Mouse (Mus musculus): ENCODE measurements around the gene Scimp. TPM values are rescaled to one million over a fixed set of nuclear protein-coding genes. Genes with fewer than 3 reads are reported as not detected.

Scimp gene
- polyA plus RNA-seq, 1 experiment, result 3.8 TPM

DNA sequence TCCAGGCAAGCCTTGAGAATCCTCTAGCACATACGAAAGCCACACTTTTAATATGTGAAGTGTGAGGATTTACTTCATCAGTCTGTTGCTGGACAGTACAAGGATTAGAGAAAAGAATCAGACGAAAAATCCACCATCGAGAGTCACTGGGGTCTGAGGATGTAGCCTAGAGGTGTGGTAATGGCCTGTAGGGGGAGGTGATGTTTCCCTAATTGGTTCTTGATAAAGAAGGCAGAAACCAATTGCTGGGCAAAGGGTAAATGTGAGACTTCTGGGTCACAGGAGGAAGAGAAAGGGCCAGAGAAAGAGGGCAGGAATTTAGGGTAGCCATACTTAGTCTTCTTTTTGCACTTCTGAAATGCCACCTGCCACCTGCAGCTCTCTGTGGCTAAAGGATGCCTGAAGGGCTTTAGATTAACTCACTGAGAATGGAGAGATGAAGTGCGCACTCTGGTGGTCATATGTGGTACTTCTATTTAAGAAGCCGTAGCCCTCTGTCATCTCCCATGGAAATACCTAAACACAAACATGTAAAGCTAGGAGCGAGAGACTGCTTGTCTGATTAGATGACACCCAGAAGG, 3.2 kb upstream of the Scimp start:
- DNase-seq (ENCODE audit: low read depth, low spot score), result no peak
- WGBS, result 21% methylated on average over 6 of the region's 6 CpGs

DNA sequence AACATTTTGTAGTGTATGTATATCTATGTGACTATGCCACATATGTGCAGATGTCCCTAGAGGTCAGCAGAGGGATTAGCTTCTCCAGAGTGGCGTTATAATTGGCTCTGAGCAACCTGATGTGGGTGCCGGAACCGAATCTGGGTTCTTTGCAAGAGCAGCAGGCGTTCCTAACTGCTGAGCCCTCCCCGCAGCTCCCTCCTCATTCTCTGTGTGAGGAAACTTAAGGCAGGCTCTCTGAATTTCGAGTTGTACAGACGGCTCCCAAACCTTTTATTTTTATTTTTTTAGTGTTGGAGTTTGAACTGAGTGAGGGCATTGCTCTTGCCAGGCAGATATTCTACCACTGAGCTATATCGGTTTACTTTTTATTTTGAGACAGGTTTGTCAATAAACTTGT, 2.7 kb upstream of the Scimp start:
- DNase-seq (ENCODE audit: low read depth, low spot score), result no peak
- 81% methylated on average over 8 of the region's 8 CpGs for WGBS

DNA sequence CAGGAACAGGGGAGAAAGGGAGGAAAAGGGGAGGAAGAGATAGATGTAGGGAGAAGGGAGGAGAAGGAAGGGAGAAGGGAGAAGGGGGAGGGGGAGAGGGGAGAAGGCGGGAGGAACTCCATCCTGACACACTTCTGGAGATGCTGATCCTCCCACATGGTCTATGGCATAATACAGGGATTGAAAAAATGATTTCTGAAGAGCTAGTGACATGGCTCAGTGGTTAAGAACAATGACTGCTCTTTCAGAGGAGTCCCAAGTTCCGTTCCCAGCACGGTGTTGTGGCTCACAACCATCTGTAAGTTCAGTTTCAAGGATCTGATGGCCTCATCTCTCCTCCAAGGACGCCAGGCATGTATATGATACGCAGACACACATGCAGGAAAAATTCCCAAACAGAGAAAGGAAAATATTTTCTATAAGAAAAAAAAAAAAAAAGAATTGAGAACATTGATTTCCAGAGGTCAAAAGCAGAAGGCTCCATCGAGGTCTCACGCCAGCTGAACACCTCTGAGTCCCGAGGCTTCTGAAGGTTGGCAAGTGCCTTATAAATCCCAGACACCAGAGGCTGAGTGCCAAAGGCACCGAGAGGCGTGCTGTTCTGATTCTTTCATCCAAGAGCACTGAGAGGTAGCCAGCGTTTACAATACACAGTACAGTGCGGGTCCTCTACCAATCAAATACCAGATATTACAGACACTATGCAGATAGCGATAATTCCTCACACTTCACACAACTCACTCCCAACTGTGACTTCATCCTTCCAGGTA, 730 bp downstream of the Scimp start:
- 57% methylated on average over 13 of the region's 13 CpGs for whole genome bisulfite sequencing
- DNase-seq (ENCODE audit: low read depth, low spot score), result no peak

DNA sequence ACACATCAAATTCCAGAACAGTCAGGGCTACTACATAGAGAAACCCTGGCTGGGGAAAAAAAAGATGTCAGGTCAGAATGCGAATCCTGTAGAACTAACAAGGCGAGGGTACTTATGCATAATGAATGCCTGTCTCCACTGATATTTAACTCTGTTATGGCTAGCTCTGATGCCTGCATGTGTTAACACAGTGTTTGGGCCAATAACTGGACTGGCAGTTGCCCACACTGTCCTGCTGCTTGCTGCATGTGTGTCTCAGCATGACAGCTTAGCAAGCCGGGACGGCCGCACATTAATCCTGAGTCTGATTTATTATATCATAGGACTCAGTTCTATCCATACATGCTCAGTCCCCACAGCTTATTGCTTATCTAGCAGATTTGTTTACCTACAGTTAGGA, 1.3 kb downstream of the Scimp start:
- WGBS, result 83% methylated on average over 5 of the region's 5 CpGs
- no peak for DNase-seq (ENCODE audit: low read depth, low spot score)

DNA sequence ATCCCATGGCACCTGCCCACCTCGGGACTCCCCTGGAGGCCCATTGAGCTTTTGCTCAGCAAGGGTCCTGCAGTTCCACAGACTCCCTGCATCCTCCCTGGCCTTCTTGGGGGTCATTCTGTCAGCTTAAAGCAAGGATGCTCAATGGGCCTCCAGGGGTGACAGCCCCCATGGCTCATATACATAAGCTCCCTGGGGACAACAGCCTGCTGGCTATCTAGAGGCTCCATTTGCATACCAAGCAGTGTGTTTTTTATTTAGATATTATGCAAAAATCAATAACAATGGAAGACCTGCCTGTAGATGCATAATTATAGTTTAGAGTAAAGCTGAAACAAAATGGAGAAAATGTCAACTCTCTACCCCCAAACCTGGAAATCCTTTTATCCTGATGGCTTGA, 3.4 kb downstream of the Scimp start:
- DNase-seq (ENCODE audit: low read depth, low spot score), result no peak
- 33% methylated on average over 1 of the region's 1 CpGs for WGBS

DNA sequence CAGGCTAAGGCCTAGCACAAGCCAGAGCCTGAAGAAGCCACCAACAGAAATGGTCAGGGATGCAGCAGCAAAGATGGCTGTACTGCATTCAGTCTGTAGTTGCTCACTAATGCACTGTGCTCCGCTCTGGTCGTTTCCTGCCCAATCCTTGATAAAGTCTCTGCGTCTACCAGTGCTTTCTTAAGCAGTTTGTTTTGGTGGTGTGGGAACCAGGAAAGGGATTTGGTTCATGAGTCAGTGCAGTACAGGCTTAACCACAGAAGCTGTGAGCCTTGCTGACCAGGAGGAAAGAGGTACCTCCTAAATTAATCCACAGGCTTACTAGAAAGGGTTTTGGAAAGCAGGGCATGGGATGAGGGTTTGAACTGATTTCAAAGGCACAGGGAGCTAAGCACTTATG, 4.3 kb downstream of the Scimp start:
- 72% methylated on average over 3 of the region's 3 CpGs for WGBS
- DNase-seq (ENCODE audit: low read depth, low spot score), result no peak

DNA sequence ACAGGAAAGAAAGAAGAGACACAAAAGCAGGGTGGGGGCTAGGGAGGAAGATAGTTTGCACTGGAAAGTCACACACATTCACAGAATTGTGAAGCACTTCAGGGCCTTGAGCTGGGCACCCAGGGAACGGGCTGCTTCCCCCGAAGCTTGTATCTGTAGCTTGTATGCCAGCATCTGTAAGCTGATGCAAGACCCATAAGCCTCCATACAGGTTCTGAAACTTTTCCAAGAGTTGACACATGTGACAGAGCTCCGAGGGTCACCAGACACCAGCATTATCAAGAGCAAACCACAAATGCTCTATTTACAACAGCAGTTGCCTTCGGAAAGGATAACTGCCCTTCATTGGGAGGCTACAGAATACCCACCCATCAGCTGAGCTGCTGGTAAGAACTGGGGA, 4.8 kb downstream of the Scimp start:
- DNase-seq (ENCODE audit: low read depth, low spot score), result no peak
- 85% methylated on average over 4 of the region's 4 CpGs for WGBS

DNA sequence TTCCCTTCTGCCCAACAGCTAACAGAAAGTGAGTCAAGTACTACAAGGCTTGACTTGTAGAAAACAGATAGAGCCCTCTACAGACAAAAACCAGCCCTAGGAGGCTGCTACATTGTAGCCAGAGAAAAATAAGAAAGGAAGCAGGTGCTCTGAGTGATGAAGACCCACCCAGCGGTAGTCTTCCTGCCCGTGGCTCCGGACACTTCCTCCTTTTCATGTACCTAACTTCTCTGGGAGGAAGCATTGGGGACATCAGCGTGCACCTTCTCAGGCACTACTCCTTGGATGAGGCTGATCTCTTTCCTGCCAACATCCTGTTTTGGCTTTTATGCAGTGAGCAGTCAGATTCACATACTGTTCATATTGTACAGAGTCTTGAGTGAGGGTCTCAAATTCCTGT, 5.7 kb downstream of the Scimp start:
- WGBS, result 62% methylated on average over 4 of the region's 4 CpGs

DNA sequence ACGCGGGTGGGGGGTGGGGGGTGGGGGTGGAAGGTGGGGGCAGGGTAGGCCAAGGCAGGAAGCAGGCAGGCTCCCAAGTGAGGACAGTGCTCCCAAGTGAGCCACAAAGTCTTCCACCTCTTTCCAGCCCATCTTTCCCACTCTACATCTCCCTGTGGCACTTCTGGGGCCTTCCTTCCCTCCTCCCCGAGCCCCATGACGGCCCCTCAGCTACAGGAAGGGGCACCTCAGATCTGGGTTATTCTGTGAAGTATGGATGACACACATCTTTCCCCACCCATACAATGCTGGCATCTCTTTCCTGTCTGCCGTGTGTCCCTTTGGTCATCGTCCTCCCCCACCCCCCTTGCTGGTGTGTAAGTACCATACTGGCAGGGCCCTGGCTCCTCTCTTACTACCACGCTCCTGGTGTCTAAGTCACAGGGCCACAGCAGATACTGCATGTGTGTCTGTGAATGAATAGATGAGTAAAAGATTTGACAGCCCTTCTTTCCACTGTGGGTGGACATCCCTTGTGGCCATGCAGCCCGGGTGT, 6.7 kb downstream of the Scimp start:
- 70% methylated on average over 8 of the region's 8 CpGs for WGBS
- DNase-seq (ENCODE audit: low read depth, low spot score), result no peak

More for the DNA sequence above, 5.7 kb downstream of the Scimp start:
- no peak for DNase-seq (ENCODE audit: low read depth, low spot score)

DNA sequence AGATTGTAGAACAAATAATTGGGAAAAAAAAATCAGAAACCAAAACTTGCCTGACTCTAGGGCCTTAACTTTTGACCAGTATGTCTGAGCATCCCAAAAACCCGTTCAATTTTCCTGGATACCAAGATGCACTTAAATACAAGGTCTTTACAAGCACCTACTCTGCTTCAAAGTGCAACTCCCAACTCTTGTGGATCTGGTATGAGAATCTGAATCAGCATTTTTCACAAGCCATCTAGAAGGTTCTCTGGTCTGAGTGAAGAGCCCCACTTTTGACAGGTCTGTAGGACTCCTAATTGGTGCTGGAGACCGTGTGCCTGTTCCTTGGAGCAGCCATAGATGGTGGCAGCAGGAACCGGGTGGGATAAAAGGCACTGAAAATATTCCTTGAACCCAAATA, 8.0 kb downstream of the Scimp start:
- WGBS, result 78% methylated on average over 3 of the region's 3 CpGs
- no peak for DNase-seq (ENCODE audit: low read depth, low spot score)

DNA sequence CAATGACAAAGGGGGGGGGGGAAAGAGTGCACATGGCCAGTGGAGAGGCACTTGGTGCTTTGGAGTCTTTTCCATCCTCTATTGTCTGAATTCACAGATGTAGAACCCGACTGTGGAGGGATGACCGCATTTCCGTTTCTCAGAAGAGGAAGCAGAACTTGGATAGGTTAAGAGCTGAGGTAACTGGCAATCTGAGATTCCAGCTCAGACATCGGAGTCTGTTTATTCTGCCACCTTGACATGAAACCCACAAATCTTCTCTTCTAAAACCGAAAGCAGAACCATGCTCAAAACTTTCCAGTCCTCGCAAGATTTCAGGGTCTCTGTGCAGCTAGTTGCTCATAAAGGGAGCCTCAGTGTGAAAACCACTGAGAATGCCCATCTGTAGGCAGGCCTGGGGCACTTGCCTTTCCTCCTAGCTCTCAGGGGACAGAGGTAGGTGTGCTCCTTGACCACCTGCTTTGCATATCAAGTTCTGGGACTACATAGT, 8.6 kb downstream of the Scimp start:
- WGBS, result 68% methylated on average over 6 of the region's 6 CpGs
- no peak for DNase-seq (ENCODE audit: low read depth, low spot score)

DNA sequence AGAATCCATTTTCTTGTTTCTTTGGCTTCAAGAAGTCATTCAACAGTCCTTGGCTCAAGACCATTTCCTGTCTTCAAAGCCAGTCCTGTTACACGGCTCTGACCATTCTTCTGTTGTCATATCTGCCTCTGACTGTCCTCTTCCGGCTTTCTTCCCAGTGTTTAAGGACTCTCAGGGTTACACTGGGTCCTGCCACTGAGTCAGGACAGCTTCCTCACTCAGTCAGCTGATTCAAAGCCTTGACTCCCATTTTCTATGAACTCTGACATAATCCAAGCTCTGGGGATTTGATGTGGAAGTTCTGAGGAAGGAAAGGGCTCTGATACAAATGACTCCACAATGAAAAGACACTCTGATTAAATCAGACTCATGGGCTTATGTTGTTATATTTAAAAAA, 9.5 kb downstream of the Scimp start:
- WGBS, result 85% methylated on average over 2 of the region's 2 CpGs
- no peak for DNase-seq (ENCODE audit: low read depth, low spot score)

DNA sequence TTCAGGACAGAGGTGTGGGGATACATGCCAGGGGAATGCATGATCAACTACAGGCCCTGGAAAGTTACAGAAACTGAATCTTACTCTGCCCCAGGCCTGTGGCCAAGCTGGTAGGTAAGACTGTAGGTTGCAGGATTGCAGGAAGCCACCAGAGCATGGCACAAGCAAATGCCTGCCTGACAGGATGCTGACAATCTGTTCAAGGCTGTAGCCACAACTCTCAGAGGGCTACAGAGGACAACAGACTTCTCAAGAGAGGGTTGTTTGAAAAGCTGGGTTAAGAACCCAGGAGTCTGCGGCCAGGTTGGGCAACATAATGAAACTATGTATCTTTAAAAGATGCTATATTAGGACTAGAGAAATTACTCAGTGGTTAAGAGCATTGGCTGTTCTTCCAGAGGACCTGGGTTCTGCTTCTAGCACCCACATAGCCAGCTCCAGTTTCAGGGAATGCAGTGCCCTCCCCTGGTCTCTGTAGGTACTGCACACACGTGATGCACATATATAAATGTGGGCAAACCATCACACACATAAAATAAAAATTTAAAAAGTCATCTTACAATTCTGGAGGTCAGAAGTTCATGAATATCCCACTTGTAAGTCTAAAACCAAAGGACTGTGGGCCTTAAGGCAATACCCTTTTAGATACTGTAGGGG, 10.1 kb downstream of the Scimp start:
- no peak for DNase-seq (ENCODE audit: low read depth, low spot score)
- 91% methylated on average over 2 of the region's 2 CpGs for WGBS

DNA sequence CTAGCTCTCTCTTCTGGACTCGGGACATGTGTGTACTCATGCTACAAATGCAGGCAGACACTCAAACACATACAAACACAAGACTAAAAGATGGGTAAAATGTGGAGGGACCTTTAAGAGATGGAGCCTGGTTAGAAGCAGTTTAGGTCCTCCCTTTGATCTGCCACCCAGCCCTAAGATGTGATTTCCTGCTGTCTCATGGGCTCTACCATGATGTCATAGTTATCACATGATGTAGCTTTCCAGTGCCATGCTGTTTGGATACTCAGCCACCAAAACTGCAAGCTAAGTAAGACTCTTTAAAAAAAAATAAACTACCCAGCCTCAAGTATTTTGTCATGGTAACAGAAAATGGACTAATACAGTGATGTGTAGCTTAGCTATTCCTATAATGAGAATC, 20.0 kb downstream of the Scimp start:
- DNase-seq (ENCODE audit: low read depth, low spot score), result no peak
- WGBS, result 91% methylated on average over 1 of the region's 1 CpGs

DNA sequence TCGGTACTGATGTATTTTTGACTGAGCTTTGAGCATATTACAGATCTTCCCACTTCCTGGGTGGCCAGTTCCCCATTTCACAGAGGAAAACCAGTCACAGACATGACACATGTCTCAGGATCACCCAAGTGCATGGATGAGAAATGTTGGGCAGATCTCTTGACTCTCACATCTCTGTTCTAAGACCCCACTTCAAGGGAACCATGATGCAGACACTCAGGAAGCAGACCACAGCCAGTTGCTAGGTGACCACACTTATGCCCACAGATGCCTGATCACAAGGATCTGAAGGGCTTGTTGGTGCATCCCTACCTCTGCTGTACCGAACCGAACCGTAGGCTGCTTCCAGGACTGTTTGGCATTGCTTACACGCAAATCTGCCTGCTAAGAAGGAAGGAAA, 20.7 kb downstream of the Scimp start:
- DNase-seq (ENCODE audit: low read depth, low spot score), result no peak
- WGBS, result 73% methylated on average over 5 of the region's 5 CpGs

DNA sequence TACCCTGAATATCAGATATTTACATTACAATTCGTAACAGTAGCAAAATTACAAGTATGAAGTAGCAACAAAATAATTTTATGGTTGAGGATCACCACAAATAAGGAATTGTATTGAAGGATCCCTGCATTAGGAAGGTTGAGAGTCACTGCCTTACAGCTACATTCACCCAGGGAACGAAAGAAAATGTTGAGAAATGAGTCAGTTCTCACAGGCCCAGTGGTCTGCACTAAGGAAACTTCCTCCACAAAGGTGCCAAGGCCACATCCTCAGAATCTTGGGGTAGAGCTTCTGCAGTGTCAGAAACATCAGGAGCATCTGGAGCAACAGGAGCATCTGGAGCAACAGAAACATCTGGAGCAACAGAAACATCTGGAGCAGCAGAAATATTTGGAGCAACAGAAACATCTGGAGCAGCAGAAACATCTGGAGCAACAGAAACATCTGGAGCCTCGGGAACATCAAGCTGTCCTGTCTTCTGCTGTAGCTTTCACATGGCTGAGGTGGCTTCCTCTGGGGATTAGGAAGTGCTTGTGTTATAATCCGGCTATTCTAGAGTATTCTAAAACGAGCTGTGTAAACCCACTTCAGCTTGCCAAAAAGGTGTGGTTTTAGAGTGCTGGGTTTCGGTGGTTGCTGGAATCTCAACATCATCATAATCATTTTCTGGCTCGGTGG, 21.4 kb downstream of the Scimp start:
- WGBS, result 45% methylated on average over 7 of the region's 7 CpGs

DNA sequence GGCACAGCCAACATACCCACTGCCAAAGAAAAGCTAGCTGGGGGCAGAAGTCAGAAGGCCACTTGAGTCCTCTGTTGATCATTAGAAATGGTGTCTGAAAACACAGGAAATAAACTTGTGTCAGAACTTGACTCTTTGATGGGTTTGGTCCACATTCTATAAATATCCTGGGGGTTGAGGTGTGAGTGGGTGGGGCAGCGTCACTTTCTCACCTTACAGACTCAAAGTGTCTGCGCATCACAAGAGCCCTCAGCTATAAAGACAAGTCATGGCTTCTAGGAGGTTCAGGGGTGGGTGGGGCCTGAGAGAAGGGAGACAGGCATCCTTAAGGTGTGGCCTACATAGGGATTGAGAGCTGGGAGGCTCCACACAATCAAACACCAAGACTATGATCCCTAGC, 22.0 kb downstream of the Scimp start:
- no peak for DNase-seq (ENCODE audit: low read depth, low spot score)
- 63% methylated on average over 2 of the region's 2 CpGs for WGBS

More for the DNA sequence above, 21.4 kb downstream of the Scimp start:
- no peak for DNase-seq (ENCODE audit: low read depth, low spot score)

DNA sequence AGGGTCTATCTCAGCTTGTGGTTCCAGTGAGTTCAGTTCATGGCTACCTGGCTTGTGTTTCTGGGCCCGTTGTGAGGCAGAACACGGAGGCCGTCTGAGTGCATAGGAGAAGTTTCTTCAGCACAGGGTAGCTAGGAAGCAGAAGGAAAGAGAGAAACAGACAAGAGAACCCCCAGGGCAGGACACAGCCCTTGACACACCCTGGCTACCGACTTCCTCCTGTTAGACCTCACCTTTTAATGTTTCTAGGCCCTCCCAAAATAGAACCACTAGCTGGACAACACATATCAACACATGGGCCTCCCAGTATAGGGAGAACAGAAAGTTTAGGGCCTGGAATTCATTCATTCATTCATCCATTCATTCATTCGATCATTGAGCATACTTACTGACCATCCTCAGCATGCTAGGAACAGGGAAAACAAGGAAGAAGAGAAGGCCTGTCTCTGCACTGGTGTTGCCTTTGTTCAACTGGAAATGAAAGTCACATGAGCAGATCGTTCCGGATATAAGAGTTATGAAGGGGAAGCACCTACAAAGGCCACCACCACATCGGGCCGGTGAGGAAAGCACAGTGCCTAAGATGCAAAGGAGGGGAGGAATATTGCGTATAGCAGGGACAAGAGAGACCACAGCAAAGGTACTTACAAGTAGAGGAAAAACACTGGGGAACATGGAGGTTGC, 23.3 kb downstream of the Scimp start:
- 71% methylated on average over 10 of the region's 10 CpGs for WGBS
- no peak for DNase-seq (ENCODE audit: low read depth, low spot score)

DNA sequence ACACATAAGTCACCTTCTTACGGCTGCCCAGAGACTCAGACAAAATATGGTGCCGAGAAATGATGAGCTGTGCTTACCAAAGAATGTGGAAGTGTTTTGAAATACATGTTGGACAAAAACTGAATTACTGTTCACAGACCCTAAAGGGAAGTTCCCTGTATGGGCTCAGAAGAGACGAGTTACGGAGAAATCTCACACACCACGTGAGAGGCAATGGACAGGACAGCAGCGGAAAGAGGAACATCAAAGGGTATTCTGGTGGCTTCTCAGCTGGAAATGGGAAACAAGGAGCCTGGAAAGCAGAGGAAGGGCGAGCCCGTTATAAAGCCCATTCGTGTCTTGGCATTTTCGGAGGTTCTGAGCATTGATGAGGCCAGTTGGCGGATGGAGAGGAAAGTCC, 25.3 kb downstream of the Scimp start:
- WGBS, result 69% methylated on average over 11 of the region's 11 CpGs
- no peak for DNase-seq (ENCODE audit: low read depth, low spot score)

DNA sequence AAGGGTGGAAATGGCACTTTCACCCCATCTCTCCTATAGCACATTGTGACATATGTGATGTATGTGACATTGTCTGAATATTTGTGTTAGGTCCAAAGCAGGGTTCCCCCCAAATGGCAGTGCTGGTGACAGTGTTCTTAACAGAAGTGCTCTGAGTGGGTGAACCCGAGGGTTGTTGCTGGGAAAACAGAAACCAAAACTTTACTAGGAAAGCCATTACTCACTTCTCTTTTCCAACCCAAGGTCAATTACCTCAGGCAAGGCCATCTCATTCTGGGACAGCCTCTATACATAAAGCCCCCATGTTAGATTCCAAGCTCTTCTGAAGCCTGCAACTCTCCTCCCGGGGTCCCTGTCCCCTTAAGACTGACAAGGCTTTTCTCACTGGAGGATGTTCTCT, 26.5 kb downstream of the Scimp start:
- WGBS, result 32% methylated on average over 2 of the region's 2 CpGs
- DNase-seq (ENCODE audit: low read depth, low spot score), result no peak
